Mouse (Mus musculus): ENCODE measurements around the gene Krt26.

Krt26 gene

GRCm38 (mm10) chr11:99284833-99285312 lies 52.9 kb downstream of the Krt26 start, which contains the start of gene Krt24:
Gene Krt24 (minus strand): TSS chr11:99285262.
- DNase-seq (ENCODE audit: low read depth, low spot score) = no peak

- no peak for DNase-seq (ENCODE audit: low read depth, low spot score)
Observed at GRCm38 (mm10) chr11:99284011-99284410, 53.8 kb downstream of the Krt26 start.

GRCm38 (mm10) chr11:99283334-99283733 lies 54.4 kb downstream of the Krt26 start:
- DNase-seq (ENCODE audit: low read depth, low spot score) = no peak

GRCm38 (mm10) chr11:99281116-99281515 lies 56.6 kb downstream of the Krt26 start:
- DNase-seq (ENCODE audit: low read depth, low spot score) = no peak

GRCm38 (mm10) chr11:99279986-99280385 lies 57.8 kb downstream of the Krt26 start:
- no peak for DNase-seq (ENCODE audit: low read depth, low spot score)
